Mouse (Mus musculus) olfactory bulb, adult 2 months (tissue): ENCODE measurements around the gene Tctn1.

ENCODE experiments used
- CTCF ChIP-seq: fragments of 200-500 bp; IDR thresholded peaks from 2 replicates; pipeline ENCODE4 v1.5.1; 2012; ENCODE audit warnings: low read depth, mild to moderate bottlenecking, low read length, moderate library complexity; ENCODE audit not compliant: insufficient read depth
- POLR2A ChIP-seq: fragments of 200-500 bp; IDR thresholded peaks from 2 replicates; pipeline ENCODE4 v1.6.1; 2012; ENCODE audit warnings: mild to moderate bottlenecking, low read depth, low read length, moderate library complexity; ENCODE audit not compliant: insufficient read depth

GRCm38 (mm10) chr5:122201904-122202303 is 62.4 kb downstream of the Tctn1 start:
- TF ChIP-seq CTCF: no peak
- no peak for TF ChIP-seq POLR2A
